Mouse (Mus musculus): Measurements from ENCODE around the gene Kctd11. TPM values are rescaled to one million over a fixed set of nuclear protein-coding genes. Genes with fewer than 3 reads are reported as not detected.
"Not testable (repeated sequence)": the region's sequence is repeated elsewhere in the genome, so short reads cannot be mapped to it uniquely, and the experiment has no call there.

Gene Kctd11
- polyA plus RNA-seq, 2 experiments = 5.1 to 6.5 TPM

GRCm38 (mm10) chr11:69865561-69865960, 15.6 kb downstream of the Kctd11 start:
- H3K27ac ChIP-seq (replicated peaks; ENCODE audit: low read depth, low read length) = no peak overlapping the region
- no peaks in the 10 kb centered on the region for H3K36me3 ChIP-seq (ENCODE audit: control insufficient read depth, insufficient read depth, low read length)
- ATAC-seq (ENCODE audit: low FRiP score, low read depth) (no peak), DNase-seq (ENCODE audit: low spot score) (no peak)
- no peaks in the 10 kb centered on the region for H3K4me1 ChIP-seq (ENCODE audit: control insufficient read depth, insufficient read depth, low read length)
- no peak overlapping the region for H3K9ac ChIP-seq (ENCODE audit: low read depth, low read length, severe bottlenecking)
- no peaks in the 10 kb centered on the region for H3K27me3 ChIP-seq (ENCODE audit: control insufficient read depth, insufficient read depth, low read length)
- no peak overlapping the region for H3K4me2 ChIP-seq (replicated peaks; ENCODE audit: low read depth, low read length, severe bottlenecking)
- no peak overlapping the region for H3K4me3 ChIP-seq (replicated peaks; ENCODE audit: low read length)
- H3K9me3 ChIP-seq (ENCODE audit: control insufficient read depth, low read length) = no peaks in the 10 kb centered on the region
- 84% methylated on average over 9 of the region's 9 CpGs for WGBS
- no peak for TF ChIP-seq POLR2A (IDR thresholded peaks at IDR 0.05; ENCODE audit: borderline replicate concordance, extremely low read depth, insufficient read depth, insufficient read length)

GRCm38 (mm10) chr11:69864138-69864860, 16.9 kb downstream of the Kctd11 start:
- Histone ChIP-seq H3K4me3 (replicated peaks; ENCODE audit: low read length) (no peak overlapping the region), H3K4me1 (ENCODE audit: control insufficient read depth, insufficient read depth, low read length) (no peaks in the 10 kb centered on the region), H3K9me3 (ENCODE audit: control insufficient read depth, low read length) (no peaks in the 10 kb centered on the region), H3K36me3 (ENCODE audit: control insufficient read depth, insufficient read depth, low read length) (no peaks in the 10 kb centered on the region), H3K27me3 (ENCODE audit: control insufficient read depth, insufficient read depth, low read length) (0 out of 2 replicates have a peak, but pooled peaks cover under 1% of the 10 kb centered on the region), H3K27ac (replicated peaks; ENCODE audit: low read depth, low read length) (no peak overlapping the region), H3K4me2 (replicated peaks; ENCODE audit: low read depth, low read length, severe bottlenecking) (no peak overlapping the region), H3K9ac (ENCODE audit: low read depth, low read length, severe bottlenecking) (no peak overlapping the region)
- no peak for DNase-seq (ENCODE audit: low spot score)
- TF ChIP-seq POLR2A (IDR thresholded peaks at IDR 0.05; ENCODE audit: borderline replicate concordance, extremely low read depth, insufficient read depth, insufficient read length) = no peak
- WGBS = 47% methylated on average over 8 of the region's 8 CpGs
- no peak for ATAC-seq (ENCODE audit: low FRiP score, low read depth)

GRCm38 (mm10) chr11:69863729-69864128, 17.5 kb downstream of the Kctd11 start:
- 84% methylated on average over 3 of the region's 3 CpGs for WGBS
- not testable (repeated sequence) for H3K4me2 ChIP-seq (replicated peaks; ENCODE audit: low read depth, low read length, severe bottlenecking); H3K9ac ChIP-seq (ENCODE audit: low read depth, low read length, severe bottlenecking); ATAC-seq (ENCODE audit: low FRiP score, low read depth); H3K27me3 ChIP-seq (ENCODE audit: control insufficient read depth, insufficient read depth, low read length); H3K27ac ChIP-seq (replicated peaks; ENCODE audit: low read depth, low read length); H3K4me3 ChIP-seq (replicated peaks; ENCODE audit: low read length); H3K4me1 ChIP-seq (ENCODE audit: control insufficient read depth, insufficient read depth, low read length); DNase-seq (ENCODE audit: low spot score); H3K36me3 ChIP-seq (ENCODE audit: control insufficient read depth, insufficient read depth, low read length); H3K9me3 ChIP-seq (ENCODE audit: control insufficient read depth, low read length)

- Histone ChIP-seq H3K9ac (ENCODE audit: low read depth, low read length, severe bottlenecking) (0 out of 2 replicates have a peak within 1 kb of the TSS, but pooled peaks have one; percentile 25), H3K27ac (replicated peaks; ENCODE audit: low read depth, low read length) (no peak within 1 kb of the TSS), H3K4me1 (ENCODE audit: control insufficient read depth, insufficient read depth, low read length) (no peaks in the 10 kb centered on the region), H3K27me3 (ENCODE audit: control insufficient read depth, insufficient read depth, low read length) (0 out of 2 replicates have a peak, but pooled peaks cover 15% of the 10 kb centered on the region), H3K36me3 (ENCODE audit: control insufficient read depth, insufficient read depth, low read length) (no peaks in the 10 kb centered on the region), H3K4me2 (replicated peaks; ENCODE audit: low read depth, low read length, severe bottlenecking) (peak within 1 kb of the TSS; percentile 15), H3K9me3 (ENCODE audit: control insufficient read depth, low read length) (no peaks in the 10 kb centered on the region), H3K4me3 (replicated peaks; ENCODE audit: low read length) (0 out of 2 replicates have a peak within 1 kb of the TSS, but pooled peaks have one; percentile 4)
- no peak for ATAC-seq (ENCODE audit: low FRiP score, low read depth)
- 22% methylated on average over 28 of the region's 30 CpGs for WGBS
- DNase-seq (ENCODE audit: low spot score) = no peak
- TF ChIP-seq POLR2A (IDR thresholded peaks at IDR 0.05; ENCODE audit: borderline replicate concordance, extremely low read depth, insufficient read depth, insufficient read length) = no peak
Observed at GRCm38 (mm10) chr11:69858113-69858998, 22.9 kb downstream of the Kctd11 start, which contains the start of gene Tnk1. TSS of gene Tnk1 (minus strand) at chr11:69858730.

- H3K9me3 ChIP-seq (ENCODE audit: control insufficient read depth, low read length) = no peaks in the 10 kb centered on the region
- H3K4me1 ChIP-seq (ENCODE audit: control insufficient read depth, insufficient read depth, low read length) = no peaks in the 10 kb centered on the region
- WGBS = 13% methylated on average over 16 of the region's 16 CpGs
- H3K9ac ChIP-seq (ENCODE audit: low read depth, low read length, severe bottlenecking) = no peak overlapping the region
- no peak for TF ChIP-seq POLR2A (IDR thresholded peaks at IDR 0.05; ENCODE audit: borderline replicate concordance, extremely low read depth, insufficient read depth, insufficient read length)
- peak; percentile 58 for ATAC-seq (ENCODE audit: low FRiP score, low read depth)
- 0 out of 2 replicates have a peak, but pooled peaks cover 15% of the 10 kb centered on the region for H3K27me3 ChIP-seq (ENCODE audit: control insufficient read depth, insufficient read depth, low read length)
- H3K36me3 ChIP-seq (ENCODE audit: control insufficient read depth, insufficient read depth, low read length) = peaks cover 18% of the 10 kb centered on the region
- no peak overlapping the region for H3K4me2 ChIP-seq (replicated peaks; ENCODE audit: low read depth, low read length, severe bottlenecking)
- no peak overlapping the region for H3K4me3 ChIP-seq (replicated peaks; ENCODE audit: low read length)
- no peak overlapping the region for H3K27ac ChIP-seq (replicated peaks; ENCODE audit: low read depth, low read length)
- DNase-seq (ENCODE audit: low spot score) = no peak
Observed at GRCm38 (mm10) chr11:69855347-69855746, 25.9 kb downstream of the Kctd11 start.
